Mouse (Mus musculus): ENCODE results near the gene Zrsr1. TPM values are rescaled to one million over a fixed set of nuclear protein-coding genes. Genes with fewer than 3 reads are reported as not detected.

Zrsr1 gene
- 10 to 100 TPM; 67.9 to 69.8 TPM for total RNA-seq (2021)

DNA sequence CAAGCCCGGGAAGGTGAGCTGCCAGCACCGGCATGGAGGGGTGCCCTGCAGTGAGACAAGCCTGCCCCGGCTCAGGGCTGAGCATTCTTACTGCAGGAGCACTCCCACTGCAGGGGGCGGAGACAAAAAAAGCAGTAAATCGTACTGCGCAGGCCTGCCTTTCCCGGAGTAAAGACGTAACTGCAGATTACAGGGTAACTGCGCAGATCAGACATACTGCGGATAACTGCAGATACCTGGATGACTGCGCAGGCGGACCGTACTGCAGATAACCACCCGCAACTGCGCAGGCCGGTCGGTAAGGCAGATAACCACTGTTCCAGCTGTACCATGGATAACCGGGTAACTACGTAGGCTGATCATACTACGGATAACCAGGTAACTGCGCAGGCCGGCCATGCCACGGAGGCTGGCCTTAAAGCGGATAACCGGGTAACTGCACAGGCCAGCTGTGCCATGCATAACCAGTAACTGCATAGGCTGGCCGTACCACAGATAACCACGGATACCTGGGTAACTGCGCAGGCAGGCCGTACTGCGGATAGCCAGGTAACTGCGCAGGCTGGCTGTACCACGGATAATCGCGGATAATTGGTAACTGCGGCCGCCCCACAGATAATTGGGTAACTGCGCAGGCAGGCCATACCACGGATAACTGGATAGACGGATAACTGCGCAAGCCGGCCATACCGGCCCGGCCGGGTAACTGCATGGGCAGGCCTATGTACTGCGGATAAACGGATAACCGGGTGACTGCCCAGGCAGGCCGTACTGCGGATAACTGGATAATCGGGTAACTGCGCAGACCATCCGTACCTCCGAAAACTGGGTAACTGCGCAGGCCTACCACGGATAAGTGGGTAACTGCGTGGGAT, at the start of gene Zrsr1:
Gene Zrsr1, plus strand, starts transcription at position 171 of the 875 bp plus-strand sequence.
- DNase-seq (ENCODE audit: low spot score in 2 of 2), result peak; percentile 71 to 75
- intact Hi-C loops (cut with DNase I), result loop anchor here (5.0 to 10.0 kb wide), 2 partner anchors 340 to 687 kb away; no protein-coding TSS in a partner anchor

DNA sequence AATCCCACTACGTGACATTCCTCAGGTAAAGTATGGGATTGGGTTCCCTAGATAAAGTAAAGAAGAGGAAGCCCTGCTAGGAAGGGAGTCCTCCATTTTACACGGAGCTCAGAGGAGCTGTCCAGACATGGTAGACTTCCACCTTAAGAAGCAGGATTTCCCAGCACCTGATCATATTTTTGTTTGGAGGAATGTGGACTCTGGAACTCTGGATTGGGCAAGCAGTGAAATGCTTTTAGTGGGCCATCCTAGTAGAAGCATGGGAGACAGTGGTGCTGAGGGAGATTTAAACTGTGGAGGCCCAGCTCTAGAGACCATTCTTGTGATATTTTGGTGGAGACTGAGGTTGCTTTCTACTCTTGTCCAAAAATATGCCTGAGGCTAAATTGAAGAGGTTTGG, 49.3 kb upstream of the Zrsr1 start:
- DNase-seq (ENCODE audit: low spot score in 2 of 2), result no peak
- intact Hi-C loops (cut with DNase I), result no loop called here

- no peak for DNase-seq (ENCODE audit: low spot score in 2 of 2)
- intact Hi-C loops (cut with DNase I), result no loop called here
These were observed 48.2 kb upstream of the Zrsr1 start for GRCm38 (mm10) chr11:22923606-22924005.

- DNase-seq (ENCODE audit: low spot score in 2 of 2), result no peak
- intact Hi-C loops (cut with DNase I), result no loop called here
These were observed 43.1 kb upstream of the Zrsr1 start for GRCm38 (mm10) chr11:22928586-22929169.

DNA sequence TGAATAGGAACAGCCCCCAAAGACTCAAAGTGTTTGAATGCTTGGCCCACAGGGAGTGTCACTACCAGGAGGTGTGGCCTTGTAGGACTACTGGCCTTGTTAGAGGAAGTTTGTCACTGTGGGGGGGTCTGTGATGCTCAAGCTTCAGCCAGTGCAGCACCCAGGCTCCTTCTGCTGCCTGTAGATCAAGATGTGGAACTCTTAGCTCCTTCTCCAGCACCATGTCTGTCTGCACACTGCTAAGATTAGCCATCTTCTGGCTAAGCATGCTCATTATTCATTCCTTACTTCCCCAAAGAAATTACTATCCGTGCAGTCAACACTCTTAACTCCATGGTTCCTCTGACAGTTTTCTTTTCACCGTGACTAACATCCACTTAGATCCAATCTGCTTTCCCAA, 41.7 kb upstream of the Zrsr1 start:
- intact Hi-C loops (cut with DNase I), result no loop called here
- no peak for DNase-seq (ENCODE audit: low spot score in 2 of 2)

- DNase-seq (ENCODE audit: low spot score in 2 of 2), result no peak
- intact Hi-C loops (cut with DNase I), result no loop called here
These were observed 40.4 kb upstream of the Zrsr1 start for GRCm38 (mm10) chr11:22931320-22931905.

GRCm38 (mm10) chr11:22932167-22932566, 39.6 kb upstream of the Zrsr1 start:
- intact Hi-C loops (cut with DNase I), result no loop called here

DNA sequence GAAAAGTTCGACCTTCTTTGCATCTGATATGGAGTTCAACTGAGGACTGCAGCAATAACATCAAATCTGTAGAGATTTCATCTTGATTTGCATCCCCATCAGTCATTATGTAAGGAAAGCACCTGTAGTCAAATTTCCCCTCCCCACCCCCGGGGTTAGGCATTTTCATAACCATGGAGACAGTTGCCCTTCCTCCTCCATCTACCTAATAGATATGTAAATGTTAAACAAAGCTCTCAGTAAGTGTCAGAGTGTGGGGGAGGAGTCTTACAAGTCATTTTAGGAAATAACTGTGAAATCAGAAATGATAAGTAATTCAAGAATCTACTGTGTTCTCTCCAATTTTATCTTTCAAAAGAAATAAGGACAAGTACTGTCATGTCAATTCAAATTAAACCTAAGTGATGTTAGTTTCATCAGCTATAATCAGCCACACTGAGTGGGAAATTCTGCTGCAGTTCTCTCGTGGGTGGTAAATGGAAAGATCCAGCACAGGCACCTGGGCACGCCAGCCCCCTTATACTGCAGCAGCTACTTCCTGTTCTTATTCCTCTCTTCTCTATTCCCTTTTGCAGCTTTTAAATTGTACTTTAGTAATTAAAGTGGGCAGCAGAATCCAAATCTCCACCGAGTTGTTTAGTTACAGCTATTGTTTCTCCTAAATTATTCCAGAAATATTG, 35.2 kb upstream of the Zrsr1 start:
- intact Hi-C loops (cut with DNase I), result no loop called here
- DNase-seq (ENCODE audit: low spot score in 2 of 2), result peak in 1 of 2 experiments; percentile 24

More at GRCm38 (mm10) chr11:22932167-22932566, 39.6 kb upstream of the Zrsr1 start:
- no peak for DNase-seq (ENCODE audit: low spot score in 2 of 2)

- intact Hi-C loops (cut with DNase I), result no loop called here
- no peak for DNase-seq (ENCODE audit: low spot score in 2 of 2)
These were observed 34.0 kb upstream of the Zrsr1 start for GRCm38 (mm10) chr11:22937716-22938316.

GRCm38 (mm10) chr11:22938983-22939382, 32.8 kb upstream of the Zrsr1 start:
- intact Hi-C loops (cut with DNase I), result no loop called here
- no peak for DNase-seq (ENCODE audit: low spot score in 2 of 2)

DNA sequence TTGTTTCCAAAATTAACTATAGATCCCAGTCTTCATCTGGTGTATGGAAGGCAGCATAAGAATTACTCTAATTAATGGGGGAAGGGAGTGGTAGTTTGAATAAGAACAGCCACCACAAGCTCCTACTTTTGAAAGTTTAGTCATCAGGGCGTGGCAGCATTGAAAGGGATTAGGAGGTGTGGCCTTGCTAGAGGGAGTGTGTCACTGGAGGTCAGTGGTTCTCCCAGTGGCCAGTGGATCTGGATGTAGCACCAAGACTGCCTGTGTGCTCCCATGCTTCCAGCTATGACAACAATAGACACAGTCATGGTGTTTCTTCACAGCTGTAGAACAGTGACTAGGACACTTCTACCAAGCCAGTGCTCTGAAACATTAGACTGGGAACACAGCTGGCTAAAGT, 22.7 kb upstream of the Zrsr1 start:
- no peak for DNase-seq (ENCODE audit: low spot score in 2 of 2)
- intact Hi-C loops (cut with DNase I), result no loop called here

DNA sequence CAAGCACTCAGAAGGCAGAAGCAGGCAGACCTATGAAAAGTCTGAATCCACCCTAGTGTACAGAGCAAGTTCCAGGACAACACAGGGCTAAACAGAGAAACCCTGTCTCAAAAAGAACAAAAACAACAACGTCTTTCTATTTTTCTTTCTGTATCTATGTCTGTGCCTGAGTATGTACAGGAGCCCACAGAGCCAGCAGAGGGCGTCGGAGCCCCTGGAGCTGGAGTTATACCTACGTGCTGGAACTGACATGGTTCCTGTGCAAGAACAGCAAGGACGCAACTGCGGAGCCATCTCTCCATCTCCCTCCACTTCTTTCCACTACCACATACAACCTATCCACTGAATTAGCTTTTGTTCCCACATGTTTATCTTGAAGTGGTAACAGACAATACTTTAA, 21.7 kb upstream of the Zrsr1 start:
- no peak for DNase-seq (ENCODE audit: low spot score in 2 of 2)
- intact Hi-C loops (cut with DNase I), result no loop called here

- no peak for DNase-seq (ENCODE audit: low spot score in 2 of 2)
- intact Hi-C loops (cut with DNase I), result no loop called here
These were observed 19.1 kb upstream of the Zrsr1 start for GRCm38 (mm10) chr11:22952668-22953067.

- DNase-seq (ENCODE audit: low spot score in 2 of 2), result no peak
- intact Hi-C loops (cut with DNase I), result loop anchor here (5.0 kb wide), 1 partner anchor 99 kb away; no protein-coding TSS in a partner anchor
These were observed 15.5 kb upstream of the Zrsr1 start for GRCm38 (mm10) chr11:22956346-22956745.

- DNase-seq (ENCODE audit: low spot score in 2 of 2), result no peak
These were observed 15.0 kb upstream of the Zrsr1 start for GRCm38 (mm10) chr11:22956830-22957229.

GRCm38 (mm10) chr11:22957791-22958374, 13.9 kb upstream of the Zrsr1 start:
- intact Hi-C loops (cut with DNase I), result loop anchor here (2.0 to 5.0 kb wide), 2 partner anchors 101 to 327 kb away; no protein-coding TSS in a partner anchor
- no peak for DNase-seq (ENCODE audit: low spot score in 2 of 2)

More at GRCm38 (mm10) chr11:22956830-22957229, 15.0 kb upstream of the Zrsr1 start:
- intact Hi-C loops (cut with DNase I), result loop anchor here (5.0 kb wide), 1 partner anchor 100 kb away; no protein-coding TSS in a partner anchor

- intact Hi-C loops (cut with DNase I), result no loop called here
- DNase-seq (ENCODE audit: low spot score in 2 of 2), result no peak
These were observed 9.7 kb upstream of the Zrsr1 start for GRCm38 (mm10) chr11:22962101-22962500.

DNA sequence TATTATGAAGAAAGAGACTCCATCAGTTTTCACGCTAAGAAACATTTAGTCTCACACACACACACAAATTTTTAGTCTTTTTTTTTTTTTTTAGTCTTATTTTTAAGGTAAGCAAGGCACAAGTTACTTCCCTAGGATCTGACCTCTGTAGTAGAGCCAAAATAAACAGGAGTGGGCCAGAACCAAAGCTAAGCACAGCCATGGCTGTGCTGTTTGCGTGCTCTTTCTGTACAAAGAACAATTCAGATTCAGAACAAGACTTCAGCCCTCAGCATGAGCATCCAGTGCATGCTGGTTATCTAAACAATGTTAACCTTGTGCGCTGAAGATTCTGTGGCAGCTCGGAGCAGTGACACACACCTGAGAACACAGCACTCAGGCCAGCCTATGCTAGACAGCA, 7.4 kb upstream of the Zrsr1 start:
- intact Hi-C loops (cut with DNase I), result no loop called here
- no peak for DNase-seq (ENCODE audit: low spot score in 2 of 2)

DNA sequence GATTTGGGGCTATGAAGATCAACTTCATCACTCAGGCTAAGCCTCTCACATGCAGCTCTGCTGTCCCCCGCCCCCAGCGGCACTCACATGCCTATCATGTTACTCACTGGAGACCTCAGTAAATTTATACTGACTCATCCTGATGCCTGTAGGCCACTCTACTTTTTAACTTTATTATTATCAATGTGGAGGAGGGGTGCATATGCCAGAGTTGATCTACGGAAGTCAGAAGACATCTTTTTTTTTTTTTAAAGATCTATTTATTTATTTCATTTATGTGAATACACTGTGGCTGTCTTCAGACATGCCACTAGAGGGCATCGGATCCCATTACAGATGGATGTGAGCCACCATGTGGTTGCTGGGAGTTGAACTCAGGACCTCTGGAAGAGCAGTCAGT, 6.3 kb upstream of the Zrsr1 start:
- DNase-seq (ENCODE audit: low spot score in 2 of 2), result no peak
- intact Hi-C loops (cut with DNase I), result no loop called here
